In genomic region chr2:166084964-166085363, GRCm38 (mm10) we compare ENCODE assay signal across 8 mouse cellular contexts.
DNase-seq lines count a peak whose midpoint lies in the region; ATAC-seq and TF ChIP-seq lines count a peak whose summit lies in the region.
"Not testable (repeated sequence)": the region's sequence is repeated elsewhere in the genome, so short reads cannot be mapped to it uniquely, and the experiment has no call there.

No protein-coding gene starts in this region.

- H3K79me2 ChIP-seq in liver, adult 2 months (ENCODE audit: control insufficient read depth, insufficient read depth, low read length): not testable (repeated sequence)

- not testable (repeated sequence) for H3K4me3 ChIP-seq in ES-Bruce4 (ENCODE audit: low read depth, low read length); bone marrow macrophage, adult 2 months (ENCODE audit: insufficient read depth, low read length); liver, adult 2 months (ENCODE audit: insufficient read depth, low read depth, low read length); neural tube, embryonic 11.5 days (ENCODE audit: low read depth, low read length); thymus, adult 2 months (ENCODE audit: control insufficient read depth, insufficient read depth, low read length)

- not testable (repeated sequence) for H3K27ac ChIP-seq in ES-Bruce4 (ENCODE audit: insufficient read depth, low read length); bone marrow macrophage, adult 2 months (ENCODE audit: insufficient read depth, low read depth, low read length); liver, adult 2 months (replicated peaks; ENCODE audit: insufficient read depth, low read depth, low read length); neural tube, embryonic 11.5 days (ENCODE audit: low read depth, low read length); thymus, adult 2 months (ENCODE audit: control insufficient read depth, insufficient read depth, low read length)

- TF ChIP-seq CTCF in ES-Bruce4 (IDR thresholded peaks at IDR 0.05; ENCODE audit: low read depth, low read length): peak; percentile 44
- TF ChIP-seq CTCF in bone marrow macrophage, adult 2 months (IDR thresholded peaks at IDR 0.05; ENCODE audit: low read depth, low read length): peak; percentile 80
- peak; percentile 68 for TF ChIP-seq CTCF in liver, adult 2 months (IDR thresholded peaks at IDR 0.05; ENCODE audit: low read depth, low read length)
- TF ChIP-seq CTCF in thymus, adult 2 months (IDR thresholded peaks at IDR 0.05; ENCODE audit: borderline replicate concordance, control insufficient read depth, extremely low read depth, insufficient read depth, low read length, poor library complexity): peak; percentile 71; the same call in 1 of the 2 replicates

- not testable (repeated sequence) for TF ChIP-seq POLR2A in ES-Bruce4 (IDR thresholded peaks at IDR 0.05; ENCODE audit: insufficient read depth, low read length); bone marrow macrophage, adult 2 months (IDR thresholded peaks at IDR 0.05; ENCODE audit: borderline replicate concordance, low read depth, low read length); liver, adult 2 months (IDR thresholded peaks at IDR 0.05; ENCODE audit: extremely low read depth, insufficient read depth, low read length); thymus, adult 2 months (IDR thresholded peaks at IDR 0.05; ENCODE audit: control insufficient read depth, extremely low read depth, insufficient read depth, low read length, poor library complexity)

- not testable (repeated sequence) for H3K27me3 ChIP-seq in ES-Bruce4 (ENCODE audit: control insufficient read depth, insufficient read depth, low read length, poor library complexity, severe bottlenecking); liver, adult 2 months (ENCODE audit: control insufficient read depth, insufficient read depth, low read length); neural tube, embryonic 11.5 days (ENCODE audit: control insufficient read depth, insufficient read depth, low read length); thymus, adult 2 months (ENCODE audit: control insufficient read depth, insufficient read depth, low read length)

- ATAC-seq in neural tube, embryonic 11.5 days (ENCODE audit: insufficient read depth, low FRiP score, low TSS enrichment): not testable (repeated sequence)

- peaks cover 13% of the 10 kb centered on the region for H3K36me3 ChIP-seq in ES-Bruce4 (ENCODE audit: control insufficient read depth, insufficient read depth, low read length, poor library complexity, severe bottlenecking)
- H3K36me3 ChIP-seq in liver, adult 2 months (ENCODE audit: control insufficient read depth, insufficient read depth, low read length); thymus, adult 2 months (ENCODE audit: control insufficient read depth, insufficient read depth, low read length): not testable (repeated sequence)
- peaks cover 13% of the 10 kb centered on the region for H3K36me3 ChIP-seq in neural tube, embryonic 11.5 days (ENCODE audit: control insufficient read depth, insufficient read depth, low read length)

- WGBS in liver, adult 2 months: 30% methylated on average over 6 of the region's 6 CpGs
- 42% methylated on average over 6 of the region's 6 CpGs for WGBS in neural tube, embryonic 11.5 days
- WGBS in thymus, adult 2 months: 35% methylated on average over 6 of the region's 6 CpGs

- TF ChIP-seq EP300 in ES-Bruce4 (IDR thresholded peaks at IDR 0.05; ENCODE audit: insufficient read depth, low read depth, low read length): not testable (repeated sequence)

- not testable (repeated sequence) for H3K4me2 ChIP-seq in neural tube, embryonic 11.5 days (ENCODE audit: low read depth)

- H3K9me3 ChIP-seq in ES-Bruce4 (replicated peaks; ENCODE audit: control insufficient read depth, insufficient read depth, low read length, poor library complexity, severe bottlenecking); neural tube, embryonic 11.5 days (ENCODE audit: control insufficient read depth, low read length): not testable (repeated sequence)

- H3K9ac ChIP-seq in ES-Bruce4 (ENCODE audit: low read depth, poor library complexity, severe bottlenecking); liver, adult 2 months (ENCODE audit: low read depth, low read length); neural tube, embryonic 11.5 days (ENCODE audit: low read length): not testable (repeated sequence)

- not testable (repeated sequence) for H3K4me1 ChIP-seq in ES-Bruce4 (ENCODE audit: control insufficient read depth, insufficient read depth, low read length); bone marrow macrophage, adult 2 months (ENCODE audit: control insufficient read depth, insufficient read depth, low read length); liver, adult 2 months (ENCODE audit: control insufficient read depth, insufficient read depth, low read length); neural tube, embryonic 11.5 days (ENCODE audit: control insufficient read depth, insufficient read depth, low read length); thymus, adult 2 months (replicated peaks; ENCODE audit: control insufficient read depth, insufficient read depth, low read length)

- DNase-seq in embryo, embryonic 9.5 days (ENCODE audit: extremely low spot score): peak; percentile 59
- DNase-seq in heart, adult 11 months: peak; percentile 91
- peak; percentile 74 for DNase-seq in kidney, postnatal 14 days
- DNase-seq in liver, adult 2 months (ENCODE audit: extremely low read depth, low read depth, low spot score): not testable (repeated sequence)
- DNase-seq in neural tube, embryonic 11.5 days (ENCODE audit: low spot score): peak; percentile 70
- DNase-seq in thymus, adult 2 months: peak; percentile 37
